Mouse (Mus musculus) embryonic facial prominence, embryonic 11.5 days (tissue): ENCODE data around the gene C1qtnf2. TPM values are rescaled to one million over a fixed set of nuclear protein-coding genes. Genes with fewer than 3 reads are reported as not detected.

Experiments used
- polyA plus RNA-seq: library from polyadenylated mRNA; unstranded; fragments of >200 nt; fragmentation: Nextera tagmentation; extraction: Ambion mirVana; gene quantifications from 2 replicates; pipeline ENCODE4 v1.2.1, GENCODE M21; 2014

Gene C1qtnf2
- polyA plus RNA-seq, 1 experiment from 2014 or later: 2.9 TPM

Other genes with a start within 250 kb of the C1qtnf2 start
- 98.7 and 106 TPM in 2 replicates for gene Pttg1, start 48.0 kb upstream of the C1qtnf2 start, polyA plus RNA-seq
- gene Slu7, start 40.5 kb upstream of the C1qtnf2 start, polyA plus RNA-seq: 62.2 and 68.5 TPM in 2 replicates
- gene Ccnjl, start 54.5 kb downstream of the C1qtnf2 start, polyA plus RNA-seq: 28.0 and 30.0 TPM in 2 replicates
- 6.5 and 7.9 TPM in 2 replicates for gene 4933415A04Rik, start 112.8 kb downstream of the C1qtnf2 start, polyA plus RNA-seq
- not detected in 2 replicates for gene Fabp6, start 127.3 kb downstream of the C1qtnf2 start, polyA plus RNA-seq
- gene Pwwp2a, start 207.7 kb downstream of the C1qtnf2 start, polyA plus RNA-seq: 35.5 and 40.5 TPM in 2 replicates